Mouse (Mus musculus): ENCODE measurements around the gene Igfals.

DNA sequence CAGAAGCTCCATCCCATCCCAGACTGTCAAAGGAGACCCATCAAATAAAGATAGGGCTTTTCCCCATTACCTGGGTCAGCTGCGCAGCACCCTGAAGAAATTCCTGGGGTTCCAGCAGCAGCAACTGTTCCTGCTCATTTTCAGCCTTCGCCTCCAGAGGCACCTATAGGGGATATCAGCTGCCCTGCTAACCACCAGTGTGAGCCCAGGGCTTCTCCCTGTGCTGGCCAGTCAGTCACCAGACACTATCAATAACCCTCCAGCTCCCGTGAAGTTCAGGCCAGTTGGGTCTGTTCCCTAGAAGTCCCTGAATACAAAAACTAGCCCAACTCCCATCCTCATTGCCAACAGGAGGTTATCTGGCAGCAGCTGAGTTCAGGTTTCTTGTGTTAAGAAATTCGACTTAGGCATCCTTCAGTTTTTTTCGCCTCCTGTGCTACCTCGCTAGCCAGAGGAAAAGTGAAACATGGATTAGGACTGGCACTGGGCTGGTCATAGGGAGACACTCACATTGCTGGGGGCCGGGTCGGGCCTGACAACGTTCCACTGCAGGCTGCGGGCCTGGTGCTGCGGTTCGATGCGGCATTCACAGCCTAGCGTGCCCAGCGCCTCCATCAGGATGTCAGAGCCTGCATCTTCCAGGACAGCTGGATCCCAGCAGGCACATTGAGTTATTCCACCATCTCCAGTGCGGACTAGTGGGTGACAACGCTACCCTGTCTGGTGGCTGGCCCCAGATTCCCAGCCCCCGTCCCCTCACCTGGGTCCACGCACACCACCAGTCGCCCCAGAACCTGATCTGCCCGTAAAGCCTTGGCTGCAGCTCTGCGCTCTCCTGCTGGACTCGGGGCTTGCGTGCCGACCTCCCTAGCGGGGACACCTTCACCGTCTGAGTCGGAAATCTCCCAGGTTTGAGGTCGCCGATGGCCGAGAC, 28.5 kb downstream of the Igfals start:
- TF ChIP-seq CTCF (IDR thresholded peaks at IDR 0.05; ENCODE audit: low read depth, low read length) (no peak), POLR2AphosphoS5 (IDR thresholded peaks at IDR 0.05; ENCODE audit: insufficient replicate concordance, low read depth, low read length) (no peak), TAL1 (conservative IDR thresholded peaks at IDR 0.05; ENCODE audit: low read depth, low read length) (no peak), GATA1 (IDR thresholded peaks at IDR 0.05; ENCODE audit: borderline replicate concordance, low read length) (no peak), GATA2 (IDR thresholded peaks at IDR 0.05; ENCODE audit: borderline replicate concordance, low read depth, low read length) (no peak)

Measured in G1E (cell line).